Mouse (Mus musculus): Measurements from ENCODE around the gene Zfp987. TPM values are rescaled to one million over a fixed set of nuclear protein-coding genes. Genes with fewer than 3 reads are reported as not detected.

The Zfp987 gene
- polyA plus RNA-seq, 1 experiment from 2014 or later: 0.10 TPM

Other genes with a start within 250 kb of the Zfp987 start
- gene Zfp986, start 228.5 kb upstream of the Zfp987 start, polyA plus RNA-seq (2015; fragmentation: Nextera tagmentation; extraction: Ambion mirVana): not detected in 2 replicates
- gene Zfp600, start 59.5 kb downstream of the Zfp987 start, polyA plus RNA-seq (2015; fragmentation: Nextera tagmentation; extraction: Ambion mirVana): not detected in 2 replicates

Measured in lung, embryonic 15.5 days (tissue).